Mouse (Mus musculus) gastrocnemius, adult 2 months (tissue): Measurements from ENCODE around the gene Tmsb15l. TPM values are rescaled to one million over a fixed set of nuclear protein-coding genes. Genes with fewer than 3 reads are reported as not detected.
"Not testable (repeated sequence)": the region's sequence is repeated elsewhere in the genome, so short reads cannot be mapped to it uniquely, and the experiment has no call there.

Experiments used
- DNase-seq: peaks from one replicate; pipeline ENCODE4 v3.0.0; 2022
- H3K27ac ChIP-seq: fragments of 200-600 bp; 2 replicates; pipeline ENCODE4 v1.8.1; 2022; ENCODE audit warnings: mild to moderate bottlenecking
- H3K4me3 ChIP-seq: fragments of 200-600 bp; 2 replicates; pipeline ENCODE4 v1.8.1; 2022; ENCODE audit warnings: mild to moderate bottlenecking, moderate library complexity
- CTCF ChIP-seq: fragments of 200-600 bp; IDR thresholded peaks from 2 replicates; pipeline ENCODE4 v1.8.1; 2022; ENCODE audit warnings: antibody characterized with exemption, mild to moderate bottlenecking, moderate library complexity
- intact Hi-C: fragments of 180-260 bp; cut with DNase I; formaldehyde crosslinking; loops from one replicate; pipeline ENCODE4 v1.15.1; 2025
- total RNA-seq, 2 experiments: library from RNA; stranded (reverse); gene quantifications; 2 replicates each; pipeline ENCODE4 v1.2.3; 2021

Gene Tmsb15l
- total RNA-seq, 2 experiments from 2014 or later, result 0.75 TPM; not detected in 1

- peak; percentile 40 for TF ChIP-seq CTCF
- intact Hi-C loops, result no loop called here
- no peak for DNase-seq
- H3K4me3 ChIP-seq, result no peak overlapping the region
- H3K27ac ChIP-seq, result no peak overlapping the region
These were observed 17.0 kb downstream of the Tmsb15l start for GRCm38 (mm10) chrX:136959688-136960087.

- intact Hi-C loops, H3K27ac ChIP-seq, H3K4me3 ChIP-seq, DNase-seq: not testable (repeated sequence)
These were observed 18.4 kb downstream of the Tmsb15l start for GRCm38 (mm10) chrX:136958300-136958699.

GRCm38 (mm10) chrX:136957583-136958279, 18.9 kb downstream of the Tmsb15l start:
- peak; percentile 16 for DNase-seq
- H3K27ac ChIP-seq, intact Hi-C loops: not testable (repeated sequence)
- peak overlapping the region; percentile 59 for H3K4me3 ChIP-seq

- TF ChIP-seq CTCF, result no peak
- Histone ChIP-seq H3K27ac (no peak overlapping the region), H3K4me3 (no peak overlapping the region)
- intact Hi-C loops, result no loop called here
- DNase-seq, result no peak
These were observed 38.7 kb downstream of the Tmsb15l start for GRCm38 (mm10) chrX:136937985-136938384.

GRCm38 (mm10) chrX:136927031-136927430, 49.6 kb downstream of the Tmsb15l start, which contains the start of gene H2bfm:
H2bfm (plus strand) TSS chrX:136927325.
- intact Hi-C loops, result no loop called here

GRCm38 (mm10) chrX:136925863-136926262, 50.8 kb downstream of the Tmsb15l start:
- Histone ChIP-seq H3K4me3 (no peak overlapping the region), H3K27ac (no peak overlapping the region)
- no peak for TF ChIP-seq CTCF
- intact Hi-C loops, result no loop called here
- DNase-seq, result no peak

More at GRCm38 (mm10) chrX:136927031-136927430, 49.6 kb downstream of the Tmsb15l start, which contains the start of gene H2bfm:
- DNase-seq, result no peak
- Histone ChIP-seq H3K27ac (no peak within 1 kb of the TSS), H3K4me3 (no peak within 1 kb of the TSS)
- no peak for TF ChIP-seq CTCF

Other genes with a start within 250 kb of the Tmsb15l start
- 100 to 1,000 TPM; 157 to 173 TPM for gene Morf4l2, start 233.2 kb downstream of the Tmsb15l start, total RNA-seq
- not detected for gene Glra4, start 196.7 kb downstream of the Tmsb15l start, total RNA-seq
- gene Plp1, start 154.2 kb downstream of the Tmsb15l start, total RNA-seq, result 1 to 10 TPM; 2.3 to 3.1 TPM
- under 1 TPM in 1 of 2 experiments, not detected in 1; 0.05 TPM for gene Rab9b, start 108.1 kb downstream of the Tmsb15l start, total RNA-seq
- not detected for gene H2bfm, start 49.5 kb downstream of the Tmsb15l start, total RNA-seq
- 10 to 100 TPM in 1 of 2 experiments, 1 to 10 TPM in 1; 5.1 to 10.7 TPM for gene Tmsb15b2, start 1.4 kb downstream of the Tmsb15l start, total RNA-seq
- 1 to 10 TPM in 1 of 2 experiments, not detected in 1; 2.4 TPM for gene Tmsb15b1, start within 50 bp of the Tmsb15l start, total RNA-seq
- under 1 TPM in 1 of 2 experiments, not detected in 1; 0.11 TPM for gene Zcchc18, start 16.3 kb upstream of the Tmsb15l start, total RNA-seq
- gene Slc25a53, start 61.4 kb upstream of the Tmsb15l start, total RNA-seq, result 1 to 10 TPM; 1.8 to 4.0 TPM
- 1 to 10 TPM; 4.1 to 5.2 TPM for gene Fam199x, start 72.7 kb upstream of the Tmsb15l start, total RNA-seq
- gene Esx1, start 145.2 kb upstream of the Tmsb15l start, total RNA-seq, result not detected